Mouse (Mus musculus): ENCODE measurements around the gene 2810021J22Rik.
A peak's percentile ranks its signal among the peaks of the same experiment; 100 is the strongest.

The 2810021J22Rik gene

GRCm38 (mm10) chr11:58916879-58917744, 50.1 kb downstream of the 2810021J22Rik start:
- peak; percentile 84 for DNase-seq (ENCODE audit: low read depth)

- DNase-seq (ENCODE audit: low read depth) = no peak
Measured at GRCm38 (mm10) chr11:58917745-58918366, 50.8 kb downstream of the 2810021J22Rik start, which contains the start of gene Btnl10. TSS of gene Btnl10 (plus strand) at chr11:58917908.

GRCm38 (mm10) chr11:58918759-58919158, 51.7 kb downstream of the 2810021J22Rik start:
- no peak for DNase-seq (ENCODE audit: low read depth)

GRCm38 (mm10) chr11:58922420-58922819, 55.4 kb downstream of the 2810021J22Rik start:
- no peak for DNase-seq (ENCODE audit: low read depth)

- DNase-seq (ENCODE audit: low read depth) = no peak
Measured at GRCm38 (mm10) chr11:58926651-58927050, 59.6 kb downstream of the 2810021J22Rik start.

- DNase-seq (ENCODE audit: low read depth) = no peak
Measured at GRCm38 (mm10) chr11:58927053-58927452, 60.0 kb downstream of the 2810021J22Rik start.

GRCm38 (mm10) chr11:58927790-58928651, 61.0 kb downstream of the 2810021J22Rik start:
- peak; percentile 98 for DNase-seq (ENCODE audit: low read depth)

GRCm38 (mm10) chr11:58929055-58929454, 62.0 kb downstream of the 2810021J22Rik start:
- DNase-seq (ENCODE audit: low read depth) = no peak

- no peak for DNase-seq (ENCODE audit: low read depth)
Measured at GRCm38 (mm10) chr11:58929641-58930040, 62.6 kb downstream of the 2810021J22Rik start.

- no peak for DNase-seq (ENCODE audit: low read depth)
Measured at GRCm38 (mm10) chr11:58930254-58930653, 63.2 kb downstream of the 2810021J22Rik start.

GRCm38 (mm10) chr11:58931576-58931975, 64.6 kb downstream of the 2810021J22Rik start:
- peak; percentile 35 for DNase-seq (ENCODE audit: low read depth)

All from 416B (cell line).